Mouse (Mus musculus) bone marrow macrophage, adult 2 months (primary cell): ENCODE results near the gene Nrgn.

Source experiments
- CTCF ChIP-seq: IDR thresholded peaks from 2 replicates; pipeline ENCODE4 v1.5.1; 2012; ENCODE audit warnings: low read depth, mild to moderate bottlenecking, low read length, moderate library complexity
- POLR2A ChIP-seq: IDR thresholded peaks from 2 replicates; pipeline ENCODE4 v1.6.1; 2012; ENCODE audit warnings: mild to moderate bottlenecking, low read depth, low read length, borderline replicate concordance

DNA sequence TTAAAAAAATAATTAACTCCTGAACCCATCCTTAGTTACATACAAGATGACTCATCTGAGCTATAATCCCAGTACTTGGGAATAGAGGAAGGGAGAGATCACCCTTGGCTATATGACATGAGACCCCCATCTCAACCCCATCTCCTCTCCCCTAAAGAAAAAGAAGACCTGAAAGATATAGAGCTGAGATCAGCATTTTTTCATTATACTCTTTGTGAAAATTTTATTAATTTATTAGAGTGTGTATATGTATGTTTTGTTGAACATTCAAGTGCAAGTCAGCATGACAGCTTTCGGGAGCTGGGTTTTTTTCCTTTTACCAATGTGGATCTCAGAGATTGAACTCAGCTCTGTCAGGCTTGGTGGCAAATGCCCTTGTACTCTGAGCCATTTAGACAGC is 51.5 kb downstream of the Nrgn start:
- TF ChIP-seq POLR2A (no peak), CTCF (no peak)
